Mouse (Mus musculus) left cerebral cortex, adult 11 months (tissue): Measurements from ENCODE around the gene Lypd4.
"Not testable (repeated sequence)": the region's sequence is repeated elsewhere in the genome, so short reads cannot be mapped to it uniquely, and the experiment has no call there.

Experiments
- DNase-seq: peaks from one replicate; pipeline ENCODE4 v3.0.0; 2022; ENCODE audit warnings: low spot score

Lypd4 gene

GRCm38 (mm10) chr7:24845713-24846112 lies 24.0 kb downstream of the Lypd4 start:
- no peak for DNase-seq

GRCm38 (mm10) chr7:24845181-24845580 lies 24.6 kb downstream of the Lypd4 start:
- no peak for DNase-seq

GRCm38 (mm10) chr7:24844144-24844543 lies 25.6 kb downstream of the Lypd4 start:
- no peak for DNase-seq

GRCm38 (mm10) chr7:24841009-24841408 lies 28.7 kb downstream of the Lypd4 start:
- no peak for DNase-seq

- no peak for DNase-seq
These were observed 29.4 kb downstream of the Lypd4 start for GRCm38 (mm10) chr7:24840331-24840730.

- no peak for DNase-seq
These were observed 30.3 kb downstream of the Lypd4 start for GRCm38 (mm10) chr7:24839410-24839808.

GRCm38 (mm10) chr7:24838732-24839409 lies 30.9 kb downstream of the Lypd4 start:
- not testable (repeated sequence) for DNase-seq

- no peak for DNase-seq
These were observed 42.6 kb downstream of the Lypd4 start for GRCm38 (mm10) chr7:24827181-24827580.

GRCm38 (mm10) chr7:24824452-24824851 lies 45.3 kb downstream of the Lypd4 start:
- DNase-seq, result no peak

GRCm38 (mm10) chr7:24817502-24817901 lies 52.2 kb downstream of the Lypd4 start:
- peak; percentile 53 for DNase-seq
